Mouse (Mus musculus) midbrain, embryonic 11.5 days (tissue): ENCODE measurements around the gene Elovl4. TPM values are rescaled to one million over a fixed set of nuclear protein-coding genes. Genes with fewer than 3 reads are reported as not detected.

ENCODE experiments used
- ATAC-seq: fragments of 200-750 bp; cut with Nextera tagmentation; 2 replicates; pipeline ENCODE4 v1.8.0; 2017; ENCODE audit warnings: moderate TSS enrichment, moderate library complexity; ENCODE audit not compliant: low FRiP score
- DNase-seq: peaks from one replicate; pipeline ENCODE4 v3.0.0; 2015; ENCODE audit warnings: low spot score; ENCODE audit errors: missing footprints
- H3K27ac ChIP-seq: fragments of 300-500 bp; sonication (generic); 2 replicates; pipeline ENCODE4 v1.5.1; 2014; ENCODE audit warnings: low read depth, low read length
- H3K27me3 ChIP-seq: fragments of 300-500 bp; sonication (generic); 2 replicates; pipeline ENCODE4 v1.6.1; 2014; ENCODE audit warnings: mild to moderate bottlenecking, low read length, moderate library complexity, mixed read lengths; ENCODE audit not compliant: control insufficient read depth, insufficient read depth
- H3K36me3 ChIP-seq: fragments of 300-500 bp; sonication (generic); 2 replicates; pipeline ENCODE4 v1.6.1; 2014; ENCODE audit warnings: mild to moderate bottlenecking, low read length, moderate library complexity, mixed read lengths; ENCODE audit not compliant: control insufficient read depth, insufficient read depth
- H3K4me1 ChIP-seq: fragments of 300-500 bp; sonication (generic); 2 replicates; pipeline ENCODE4 v1.6.1; 2014; ENCODE audit warnings: low read length; ENCODE audit not compliant: control insufficient read depth, insufficient read depth
- H3K4me2 ChIP-seq: fragments of 300-500 bp; sonication (generic); 2 replicates; pipeline ENCODE4 v1.6.1; 2014; ENCODE audit warnings: mild to moderate bottlenecking, moderate library complexity
- H3K4me3 ChIP-seq: fragments of 300-500 bp; sonication (generic); 2 replicates; pipeline ENCODE4 v1.5.1; 2014; ENCODE audit warnings: low read depth, low read length
- H3K9ac ChIP-seq: fragments of 300-500 bp; sonication (generic); 2 replicates; pipeline ENCODE4 v1.6.1; 2014; ENCODE audit warnings: low read length
- H3K9me3 ChIP-seq: fragments of 300-500 bp; sonication (generic); 2 replicates; pipeline ENCODE4 v1.6.1; 2016; ENCODE audit warnings: low read length; ENCODE audit not compliant: control insufficient read depth
- WGBS: fragments of 180-500 bp; shearing (Covaris S2); extraction: QIAGEN DNeasy Blood & Tissue Kit; methylation state at CpG from one replicate; pipeline ENCODE4 v1.1.7; 2014; 5-methylcytosine and 5-hydroxymethylcytosine counted together
- polyA plus RNA-seq: library from polyadenylated mRNA; unstranded; fragments of >200 nt; fragmentation: Nextera tagmentation; extraction: Ambion mirVana; gene quantifications from 2 replicates; pipeline ENCODE4 v1.2.1, GENCODE M21; 2014

The Elovl4 gene
- polyA plus RNA-seq, 1 experiment from 2014 or later = 45.2 TPM

DNA sequence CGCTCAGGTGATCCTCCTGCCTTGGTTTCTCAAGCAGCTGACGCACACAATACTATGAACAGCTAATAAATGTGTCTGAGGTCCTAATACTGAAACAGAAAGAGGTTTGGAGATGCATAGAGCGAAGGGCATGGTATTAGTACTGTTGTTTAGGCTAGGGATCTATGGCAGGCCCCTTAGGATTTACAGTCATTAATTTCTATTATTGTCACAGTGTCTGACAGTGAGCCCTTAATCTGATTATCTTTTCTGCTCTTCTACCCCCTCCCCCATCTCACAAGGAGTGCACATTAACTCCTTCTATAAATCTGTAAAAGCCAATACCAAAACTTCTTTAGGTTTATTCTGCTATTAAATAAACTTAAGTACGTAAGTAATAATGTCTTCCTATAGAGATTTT, 44.8 kb downstream of the Elovl4 start:
- H3K36me3 ChIP-seq = no peaks in the 10 kb centered on the region
- no peak overlapping the region for H3K27ac ChIP-seq
- no peaks in the 10 kb centered on the region for H3K4me1 ChIP-seq
- H3K4me2 ChIP-seq = no peak overlapping the region
- WGBS = 78% methylated on average over 4 of the region's 4 CpGs
- no peak for ATAC-seq
- DNase-seq = no peak
- no peaks in the 10 kb centered on the region for H3K27me3 ChIP-seq
- no peak overlapping the region for H3K4me3 ChIP-seq
- H3K9ac ChIP-seq = no peak overlapping the region
- H3K9me3 ChIP-seq = no peaks in the 10 kb centered on the region

GRCm38 (mm10) chr9:83731877-83732276, 74.2 kb downstream of the Elovl4 start:
- ATAC-seq = no peak
- WGBS = 81% methylated on average over 2 of the region's 2 CpGs
- H3K4me2 ChIP-seq = no peak overlapping the region
- no peak overlapping the region for H3K4me3 ChIP-seq
- no peaks in the 10 kb centered on the region for H3K4me1 ChIP-seq
- no peaks in the 10 kb centered on the region for H3K36me3 ChIP-seq
- H3K27me3 ChIP-seq = no peaks in the 10 kb centered on the region
- DNase-seq = no peak
- no peaks in the 10 kb centered on the region for H3K9me3 ChIP-seq
- no peak overlapping the region for H3K9ac ChIP-seq
- H3K27ac ChIP-seq = no peak overlapping the region

- Histone ChIP-seq H3K27me3 (no peaks in the 10 kb centered on the region), H3K9me3 (no peaks in the 10 kb centered on the region), H3K27ac (no peak overlapping the region), H3K9ac (no peak overlapping the region), H3K4me3 (no peak overlapping the region), H3K4me1 (no peaks in the 10 kb centered on the region), H3K36me3 (no peaks in the 10 kb centered on the region), H3K4me2 (no peak overlapping the region)
- DNase-seq (no peak), ATAC-seq (no peak)
- WGBS = 79% methylated on average over 7 of the region's 7 CpGs
Observed at GRCm38 (mm10) chr9:83730836-83731235, 75.2 kb downstream of the Elovl4 start.

Other genes with a start within 250 kb of the Elovl4 start
- gene Ttk, start 28.4 kb upstream of the Elovl4 start, polyA plus RNA-seq = 50.0 and 50.4 TPM in 2 replicates
- 56.9 and 69.7 TPM in 2 replicates for gene Bckdhb, start 118.9 kb upstream of the Elovl4 start, polyA plus RNA-seq